Mouse (Mus musculus): ENCODE results near the gene Epb41l4b.

- TF ChIP-seq CTCF (IDR thresholded peaks at IDR 0.05; ENCODE audit: borderline replicate concordance, insufficient read depth, low read length) = no peak
- no peak for TF ChIP-seq POLR2A (IDR thresholded peaks at IDR 0.05; ENCODE audit: low read depth, low read length)
These were observed 111.8 kb downstream of the Epb41l4b start for GRCm38 (mm10) chr4:57031440-57031839.
